Mouse (Mus musculus) thymus, postnatal 36 days (tissue): Measurements from ENCODE around the gene Abi3bp.

Experiments used
- DNase-seq, 2 experiments: peaks; one replicate each; pipeline ENCODE4 v3.0.0; 2022; ENCODE audit warnings: mixed read lengths in 2 of 2

The Abi3bp gene

GRCm38 (mm10) chr16:56518024-56518423 lies 40.3 kb downstream of the Abi3bp start:
- no peak for DNase-seq

GRCm38 (mm10) chr16:56524359-56524758 lies 46.7 kb downstream of the Abi3bp start:
- DNase-seq, result no peak

GRCm38 (mm10) chr16:56526482-56526881 lies 48.8 kb downstream of the Abi3bp start:
- no peak for DNase-seq

GRCm38 (mm10) chr16:56528079-56528688 lies 50.5 kb downstream of the Abi3bp start:
- DNase-seq, result no peak

- no peak for DNase-seq
Observed at GRCm38 (mm10) chr16:56579536-56579935, 101.9 kb downstream of the Abi3bp start.

GRCm38 (mm10) chr16:56593581-56593980 lies 115.9 kb downstream of the Abi3bp start:
- no peak for DNase-seq

GRCm38 (mm10) chr16:56594866-56595265 lies 117.2 kb downstream of the Abi3bp start:
- no peak for DNase-seq

DNA sequence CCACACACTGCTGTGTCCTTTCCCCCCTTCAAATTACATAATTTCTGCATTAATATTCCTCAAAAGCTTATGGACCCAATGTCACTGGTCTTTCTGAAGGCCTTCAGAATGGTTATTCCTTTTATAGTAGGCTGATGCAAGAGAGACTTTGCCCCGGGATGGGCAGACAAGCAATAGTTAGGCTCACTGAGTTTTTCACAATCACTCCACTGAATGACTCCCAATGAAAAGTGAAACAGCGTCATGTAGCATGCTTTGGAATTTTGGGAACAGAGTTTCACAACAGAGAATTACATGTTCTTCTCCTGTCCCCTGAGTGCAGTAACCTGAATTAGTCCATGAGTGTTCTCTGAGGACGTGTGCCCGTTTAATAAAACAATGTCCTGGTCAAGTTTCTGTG lies 120.7 kb downstream of the Abi3bp start:
- no peak for DNase-seq

GRCm38 (mm10) chr16:56602394-56602793 lies 124.7 kb downstream of the Abi3bp start:
- DNase-seq, result no peak

DNA sequence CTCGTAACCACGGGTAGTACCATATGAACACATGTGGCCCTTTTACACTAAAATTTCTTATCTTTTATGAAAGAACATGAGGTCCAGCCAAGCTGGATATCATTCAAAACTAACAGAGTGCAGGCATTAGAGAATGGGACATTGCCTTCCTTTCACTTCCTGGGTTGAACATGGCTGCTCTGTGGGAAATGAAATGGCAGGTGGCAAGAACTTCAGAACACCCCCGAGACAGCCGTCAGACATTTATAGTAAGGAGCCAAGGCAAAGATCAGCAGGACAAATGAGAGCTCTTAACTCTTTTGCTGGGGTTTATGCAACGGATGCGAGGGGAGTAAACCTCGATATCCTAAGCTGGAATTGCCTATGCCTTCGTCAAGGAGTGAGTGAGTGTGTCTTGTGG lies 132.9 kb downstream of the Abi3bp start:
- DNase-seq, result no peak

GRCm38 (mm10) chr16:56611096-56611867 lies 133.6 kb downstream of the Abi3bp start:
- DNase-seq, result no peak

- DNase-seq, result no peak
Observed at GRCm38 (mm10) chr16:56638544-56638943, 160.9 kb downstream of the Abi3bp start.

GRCm38 (mm10) chr16:56645251-56645650 lies 167.6 kb downstream of the Abi3bp start:
- no peak for DNase-seq

- DNase-seq, result no peak
Observed at GRCm38 (mm10) chr16:56646382-56647172, 168.9 kb downstream of the Abi3bp start.

DNA sequence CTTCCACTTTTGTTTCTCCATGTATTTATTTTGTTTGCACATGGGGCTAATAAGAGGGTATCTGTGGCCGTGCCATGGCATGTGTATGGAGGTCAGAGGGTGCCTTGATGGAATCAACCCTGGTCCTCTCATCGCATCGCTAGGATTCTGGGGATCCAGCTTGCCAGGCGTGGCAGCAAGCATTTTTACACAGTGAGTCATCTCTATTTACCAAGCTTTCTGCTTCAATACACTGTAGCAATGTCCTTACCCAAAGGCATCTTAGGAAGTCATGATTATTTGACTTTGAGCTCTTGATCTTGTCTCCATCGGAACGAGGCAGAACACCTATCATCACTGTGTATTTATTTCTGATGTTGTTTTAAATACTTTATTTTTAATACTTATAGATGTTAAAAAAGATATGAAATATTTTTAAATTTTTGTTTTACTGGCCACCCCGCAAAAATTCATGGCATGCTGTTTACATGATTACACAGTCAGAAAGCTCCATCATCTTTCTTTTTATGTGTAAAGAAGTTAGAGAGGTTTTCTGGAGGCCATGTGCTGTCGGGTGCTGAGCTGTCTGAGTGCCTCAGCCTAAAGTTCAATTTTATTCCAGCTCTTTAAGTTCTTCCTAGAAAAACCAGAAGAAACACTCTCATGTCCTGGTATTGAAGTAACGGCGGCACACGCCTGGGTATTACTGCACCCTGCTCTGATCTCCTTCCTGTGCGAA lies 177.7 kb downstream of the Abi3bp start:
- DNase-seq, result no peak

DNA sequence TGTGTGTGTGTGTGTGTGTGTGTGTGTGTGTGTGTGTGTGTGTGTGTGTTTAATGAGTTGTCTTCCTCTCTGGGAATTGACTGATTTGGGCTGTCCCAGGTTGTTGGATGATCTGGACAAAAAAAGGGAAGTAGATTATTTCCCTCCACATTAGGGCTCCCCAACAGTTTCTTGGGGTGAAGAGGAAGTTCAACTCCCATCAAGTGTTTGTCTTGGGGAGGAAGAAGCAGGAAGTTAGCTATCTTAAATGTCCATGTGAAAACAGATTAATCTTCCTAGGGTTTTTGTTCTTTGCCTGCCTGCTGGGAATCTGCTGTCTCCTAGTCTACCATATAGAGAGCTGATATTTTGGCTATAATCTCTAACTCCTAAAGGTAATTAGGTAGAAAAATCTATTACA lies 181.2 kb downstream of the Abi3bp start:
- DNase-seq, result no peak

DNA sequence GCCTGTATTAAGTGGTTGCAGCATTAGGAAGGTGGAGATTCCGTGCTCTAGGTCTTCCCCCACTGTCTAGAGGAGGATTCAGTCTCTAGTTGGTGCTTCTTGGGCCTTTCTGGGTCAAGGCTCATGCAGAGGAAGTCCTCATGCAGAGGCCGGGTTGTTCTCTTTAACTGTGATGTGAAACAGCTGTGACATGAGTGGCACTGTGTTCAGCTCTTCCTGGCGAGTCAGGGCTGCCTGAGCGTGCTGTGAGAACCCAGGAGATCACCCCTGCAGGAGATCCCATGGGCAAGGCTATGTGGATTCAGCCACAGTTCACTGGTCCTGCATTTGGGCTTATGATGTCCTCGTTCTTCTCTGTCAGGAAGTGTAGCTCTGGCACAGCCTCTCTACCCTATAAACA lies 191.8 kb downstream of the Abi3bp start:
- DNase-seq, result no peak

GRCm38 (mm10) chr16:56670941-56671340 lies 193.3 kb downstream of the Abi3bp start:
- no peak for DNase-seq

DNA sequence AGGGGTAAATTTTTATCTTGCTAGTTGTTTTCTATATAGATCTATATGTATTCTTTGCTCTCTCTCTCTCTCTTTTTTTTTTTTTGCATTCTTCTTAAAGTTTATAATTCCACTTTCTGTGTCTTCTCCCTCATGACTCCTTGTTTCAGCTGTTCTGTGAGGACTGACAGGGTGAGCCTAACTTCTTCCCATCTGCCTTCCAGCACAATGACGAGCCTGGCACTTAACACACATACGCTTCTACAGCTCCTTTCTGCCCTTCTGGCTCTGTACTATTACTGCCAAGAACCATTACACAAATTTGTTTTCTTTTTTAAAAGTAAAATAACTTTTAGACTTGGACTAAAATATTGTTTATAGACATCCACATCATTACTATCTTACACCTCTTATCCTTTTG lies 195.7 kb downstream of the Abi3bp start:
- no peak for DNase-seq

DNA sequence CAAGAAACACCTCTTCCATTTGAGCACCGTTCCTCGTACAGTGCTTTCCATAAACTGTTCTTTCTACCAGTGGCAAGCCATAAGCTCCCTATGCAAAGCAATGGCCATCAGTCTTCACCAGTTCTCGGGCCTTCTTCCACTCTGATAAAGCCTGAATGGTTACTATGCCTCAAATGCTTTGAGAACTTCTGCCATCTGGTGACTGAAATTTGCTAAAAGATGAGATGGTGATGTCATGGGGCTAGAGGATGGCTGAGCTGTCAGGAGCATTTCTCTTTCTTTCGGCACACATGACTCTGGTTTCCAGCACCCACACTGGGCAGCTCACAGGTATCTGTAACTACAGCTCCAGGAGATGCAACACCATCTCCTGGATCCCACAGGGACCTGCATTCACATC lies 199.5 kb downstream of the Abi3bp start:
- DNase-seq, result no peak

DNA sequence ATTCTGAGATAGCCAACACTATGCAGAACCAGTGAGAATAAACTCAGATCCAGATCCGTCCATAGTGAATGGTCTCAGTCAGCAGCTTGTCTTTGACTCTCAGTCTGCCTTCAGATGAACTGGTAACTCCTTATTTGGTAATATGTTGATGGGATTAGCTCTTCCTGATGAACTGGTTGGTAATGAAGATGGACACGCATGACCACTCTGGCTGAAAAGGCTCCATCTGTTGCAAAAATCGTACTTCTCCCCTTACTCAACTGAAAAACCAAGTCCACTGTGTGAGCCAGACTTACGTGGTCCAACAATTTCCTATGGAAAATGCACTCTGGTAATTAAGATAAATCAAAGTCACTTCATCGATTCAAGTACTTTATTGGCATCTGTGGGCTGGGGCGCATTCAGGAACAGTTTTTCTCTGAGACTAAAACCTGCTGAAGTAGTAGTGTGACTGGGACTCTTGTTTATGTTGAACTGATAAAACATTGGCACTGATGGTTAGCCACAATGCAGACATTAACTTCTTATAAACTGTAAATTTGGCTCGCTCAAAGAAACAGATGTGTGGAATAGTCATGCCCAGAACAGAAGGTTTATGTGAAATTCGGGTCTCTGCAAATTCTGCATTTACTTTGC lies 203.4 kb downstream of the Abi3bp start:
- DNase-seq, result no peak

- no peak for DNase-seq
Observed at GRCm38 (mm10) chr16:56686747-56687146, 209.1 kb downstream of the Abi3bp start.

DNA sequence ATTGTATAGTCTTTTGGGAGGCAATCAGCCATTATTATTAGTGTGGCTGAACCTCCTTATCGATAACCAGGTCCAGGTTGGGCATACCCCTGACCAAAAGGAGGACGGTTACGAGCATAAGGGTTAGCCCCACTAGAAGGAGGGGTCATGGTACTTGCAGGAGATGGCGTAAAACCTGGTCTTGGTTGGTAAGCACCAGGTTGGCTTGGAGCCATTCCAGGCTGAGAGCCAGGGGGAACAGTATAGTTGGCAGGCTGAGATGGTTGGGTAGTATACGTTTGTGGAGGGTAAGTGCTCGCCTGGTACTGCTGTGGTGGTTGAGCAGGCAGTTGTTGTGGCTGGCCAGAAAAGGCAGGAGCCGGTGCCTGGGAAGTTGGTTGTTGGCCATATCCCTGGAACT lies 213.0 kb downstream of the Abi3bp start:
- no peak for DNase-seq
